Mouse (Mus musculus) layer of hippocampus, adult 18-20 months (tissue): ENCODE measurements around the gene Lzic. TPM values are rescaled to one million over a fixed set of nuclear protein-coding genes. Genes with fewer than 3 reads are reported as not detected.

Source experiments
- DNase-seq, 2 experiments: peaks; one replicate each; pipeline ENCODE4 v3.0.0; 2022; ENCODE audit warnings: low spot score in 2 of 2
- microRNA-seq, 2 experiments: library from miRNA; unstranded; fragments of <30 nt; microRNA quantifications; one replicate each; pipeline ENCODE4 v1.2.0; 2021
- total RNA-seq, 2 experiments: library from RNA; stranded (reverse); gene quantifications; 2 replicates each; pipeline ENCODE4 v1.2.3; 2021

The Lzic gene
- total RNA-seq, 2 experiments from 2014 or later = 14.1 to 14.2 TPM

DNA sequence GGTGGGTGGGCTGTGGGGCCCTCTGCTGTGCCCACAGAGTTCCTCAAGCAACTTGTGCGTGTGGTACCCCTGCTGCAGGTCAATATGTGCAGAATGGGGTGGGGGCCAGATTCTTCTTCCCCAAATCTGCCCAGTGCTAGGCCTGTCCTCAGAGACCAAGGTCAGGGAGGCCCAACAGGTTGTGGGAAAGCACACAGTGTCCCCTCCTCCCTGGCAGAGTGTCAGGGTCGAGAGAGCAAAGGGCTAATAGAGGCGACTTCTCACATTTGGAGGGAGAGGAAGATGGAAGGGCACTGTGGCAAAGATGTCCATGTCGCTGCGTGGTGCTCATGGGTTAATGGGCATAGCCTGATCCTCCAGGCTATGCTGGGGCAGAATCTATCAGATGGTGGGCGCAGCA lies 40.8 kb downstream of the Lzic start:
- DNase-seq = no peak

DNA sequence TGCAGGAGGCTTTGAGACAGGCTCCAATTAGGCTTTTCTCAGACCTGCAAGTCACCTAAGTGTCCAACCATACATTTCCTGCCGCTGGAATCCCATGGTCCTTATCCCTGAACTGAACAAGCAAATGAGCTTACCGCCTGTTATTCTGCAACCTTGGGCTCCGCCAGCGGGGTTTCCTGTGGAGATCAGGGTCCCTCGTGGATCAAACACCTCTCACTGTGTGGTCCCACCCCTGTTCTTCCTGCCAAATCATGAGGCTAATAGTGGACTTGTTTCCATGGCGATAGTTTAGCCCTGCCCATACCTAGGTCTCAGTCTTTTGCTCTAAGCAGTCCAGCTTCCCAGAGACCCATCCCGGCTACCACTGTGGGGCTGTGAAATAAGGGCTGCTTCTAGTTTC lies 41.3 kb downstream of the Lzic start:
- no peak for DNase-seq

DNA sequence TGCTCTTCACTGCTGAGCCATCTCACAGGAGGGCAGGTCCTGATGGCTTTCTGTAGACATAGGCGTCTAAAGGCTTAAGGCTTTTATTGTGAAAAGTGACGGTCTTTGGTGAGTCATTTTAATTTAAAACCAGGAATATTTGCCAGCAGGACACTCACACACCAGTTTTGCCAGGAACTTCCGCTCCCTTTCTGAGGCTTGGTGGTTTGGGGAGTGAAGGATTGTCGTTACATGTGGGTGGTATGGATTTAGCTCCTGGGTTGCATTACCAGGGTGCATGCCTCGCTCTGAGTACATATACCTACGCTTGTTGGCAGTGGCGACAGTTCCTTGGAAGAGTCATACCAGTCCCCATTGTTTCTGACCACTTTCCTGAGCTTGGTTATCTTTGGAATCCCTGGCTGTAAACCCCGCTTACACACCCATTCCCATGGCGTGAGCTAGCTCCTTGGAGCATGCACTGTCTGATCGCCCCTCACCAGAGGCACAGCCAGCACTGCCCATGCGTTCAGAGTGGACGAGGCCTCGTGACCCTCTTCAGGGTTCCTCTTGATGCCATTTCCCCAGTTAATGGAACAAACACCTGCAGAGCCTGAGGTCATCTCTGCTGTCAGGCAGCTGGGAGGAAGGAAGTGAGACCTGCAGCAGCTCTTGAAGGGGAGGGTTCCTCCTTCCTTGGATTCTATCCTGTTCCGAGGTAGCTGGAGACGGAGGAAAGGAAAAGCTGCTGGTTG lies 42.8 kb downstream of the Lzic start:
- DNase-seq = no peak

DNA sequence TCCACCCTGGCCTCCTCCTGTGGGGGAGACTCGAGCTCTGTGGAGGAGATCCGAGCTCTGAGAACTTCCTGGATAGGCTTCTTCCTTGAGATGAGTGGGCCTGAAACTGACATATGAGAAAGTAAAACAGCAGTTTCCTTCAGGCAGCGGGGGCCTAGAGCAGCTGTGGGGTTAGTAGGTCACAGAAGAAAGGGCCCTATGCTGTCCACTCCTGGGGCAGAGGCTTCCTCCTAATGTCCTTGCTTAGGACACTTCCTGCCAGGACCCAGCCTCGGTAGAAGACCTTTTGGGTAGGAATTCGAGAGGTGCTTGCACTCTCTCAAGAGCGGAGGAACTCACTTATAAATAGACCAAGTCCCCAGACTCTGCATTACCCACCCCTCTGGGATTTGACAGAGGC lies 44.7 kb downstream of the Lzic start:
- DNase-seq = no peak

DNA sequence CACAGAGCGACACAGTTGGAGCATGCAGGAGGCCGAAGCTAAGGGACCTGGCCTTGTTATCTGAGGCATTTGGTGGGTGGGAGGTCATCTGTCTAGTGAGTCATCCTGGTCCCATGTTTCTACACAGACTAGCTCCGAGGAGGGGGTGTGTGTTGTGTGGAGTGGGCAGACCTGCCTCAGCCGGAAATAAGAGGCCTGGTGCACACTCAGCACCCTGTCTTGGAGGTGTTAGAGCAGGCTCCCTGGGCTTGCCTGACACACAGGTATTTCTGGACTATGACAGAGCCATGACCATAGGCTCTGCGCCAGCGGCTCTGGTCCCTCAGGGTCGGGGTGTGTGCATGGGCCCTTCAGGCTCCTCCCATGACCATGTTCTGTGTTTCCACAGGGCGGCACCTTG lies 54.4 kb downstream of the Lzic start:
- no peak for DNase-seq

DNA sequence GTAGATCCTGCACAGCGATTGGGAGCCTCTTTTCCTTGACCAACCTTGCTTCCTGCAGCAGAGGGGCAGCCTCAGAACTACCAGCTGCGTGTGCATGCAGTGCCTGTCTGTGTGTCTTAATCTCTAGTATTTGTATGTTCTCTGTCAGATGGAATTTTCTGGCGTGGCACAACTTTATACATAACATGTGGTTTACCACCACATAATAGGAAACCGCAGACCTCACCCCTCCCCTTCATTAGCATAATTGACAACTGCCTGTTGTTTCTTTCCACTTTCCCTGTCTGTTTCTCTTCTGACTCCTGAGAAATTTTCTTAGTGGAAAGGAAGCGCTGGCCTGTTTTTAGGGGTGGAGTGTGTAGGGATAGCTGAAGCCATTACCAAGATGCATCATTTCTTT lies 56.9 kb downstream of the Lzic start:
- no peak for DNase-seq

DNA sequence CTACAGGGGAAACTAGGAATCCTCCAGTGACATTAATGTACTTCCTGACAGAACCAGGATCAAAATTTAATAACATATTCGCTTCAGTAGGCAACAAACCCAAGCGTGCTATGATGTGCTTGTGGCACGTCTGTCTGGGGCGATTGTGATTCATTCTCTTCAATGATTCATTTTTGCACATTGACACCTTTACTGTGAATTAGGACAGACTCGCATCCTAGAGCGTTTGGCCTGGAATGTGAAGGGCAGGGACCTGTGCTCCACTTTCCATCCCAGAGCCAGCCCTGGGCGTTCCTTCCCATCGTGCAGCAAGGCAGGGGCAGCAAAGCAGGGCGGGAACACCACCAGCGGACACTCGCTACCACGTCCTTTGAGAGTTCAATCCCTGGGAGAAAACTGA lies 57.4 kb downstream of the Lzic start:
- no peak for DNase-seq

DNA sequence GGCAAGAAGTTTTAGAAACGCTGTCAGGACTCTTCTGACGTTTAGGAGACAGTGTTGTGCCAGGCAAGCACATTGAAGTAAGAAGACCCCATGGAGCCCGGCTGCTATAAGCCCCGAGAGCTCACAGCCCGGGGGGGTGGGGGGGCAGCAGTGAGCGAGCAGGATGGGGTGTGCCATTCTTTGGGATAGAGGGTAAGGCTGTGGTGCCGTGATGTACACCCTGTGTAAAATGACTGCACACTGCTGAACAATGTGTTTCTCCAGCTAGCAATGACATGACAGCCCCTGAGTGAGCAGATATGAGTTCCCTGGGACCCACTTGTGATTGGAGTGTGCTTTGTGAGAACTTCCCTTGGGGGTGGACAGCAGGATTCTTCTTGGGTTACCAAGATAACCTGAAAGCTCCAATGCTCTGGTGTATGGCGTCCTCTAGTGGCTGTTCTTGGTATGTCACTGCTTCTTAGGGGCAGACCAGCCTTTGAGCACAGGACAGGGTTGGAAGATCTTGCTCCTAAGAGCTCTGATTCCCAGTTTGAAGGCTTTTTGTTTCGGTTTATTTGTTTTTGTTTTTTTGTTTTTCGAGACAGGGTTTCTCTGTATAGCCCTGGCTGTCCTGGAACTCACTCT lies 58.0 kb downstream of the Lzic start:
- peak; percentile 72 to 94 for DNase-seq

DNA sequence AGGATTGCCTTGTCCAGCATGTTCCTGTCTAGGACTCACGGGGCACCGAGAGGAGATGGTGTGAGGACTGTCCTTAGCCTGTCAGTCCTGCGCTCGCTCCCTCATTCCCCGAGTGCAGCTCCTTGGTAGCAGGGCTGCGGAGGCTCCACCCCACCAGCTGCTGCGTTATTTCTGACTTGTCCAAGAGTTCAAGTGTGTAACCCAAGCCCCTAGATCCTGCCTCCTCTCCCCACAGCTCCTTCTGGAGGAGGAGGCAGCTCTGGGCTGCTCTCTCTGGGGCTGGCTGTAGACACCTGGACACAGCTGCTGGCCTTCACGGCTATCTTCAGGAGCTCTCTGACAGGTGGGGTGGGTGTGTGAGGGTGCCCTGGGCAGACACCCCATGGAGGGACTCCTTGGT lies 59.9 kb downstream of the Lzic start:
- DNase-seq = no peak

Small RNAs within 50 kb of the gene (microRNA-seq; reads per million reads assigned to microRNA genes)
- 0 to 0.49 reads per million in 2 experiments for gene Mir5616

Other genes with a start within 250 kb of the Lzic start
- 100 to 1,000 TPM; 383 to 410 TPM for gene Kif1b, start 177.5 kb upstream of the Lzic start, total RNA-seq
- 100 to 1,000 TPM; 102 to 108 TPM for gene Ube4b, start 58.5 kb upstream of the Lzic start, total RNA-seq
- gene Rbp7, start 30.3 kb upstream of the Lzic start, total RNA-seq = not detected
- not detected for gene Tmem274, start 7.9 kb upstream of the Lzic start, total RNA-seq
- 1 to 10 TPM; 7.7 to 9.5 TPM for gene Nmnat1, start within 50 bp of the Lzic start, total RNA-seq
- gene Ctnnbip1, start 33.0 kb downstream of the Lzic start, total RNA-seq = 10 to 100 TPM; 29.6 to 33.4 TPM
- gene Clstn1, start 101.2 kb downstream of the Lzic start, total RNA-seq = 100 to 1,000 TPM; 839 to 867 TPM
- gene Pik3cd, start 217.3 kb downstream of the Lzic start, total RNA-seq = 10 to 100 TPM; 21.4 to 26.3 TPM